Mouse (Mus musculus) fibroblast of lung, adult 2 months (primary cell): Measurements from ENCODE around the gene Skp1a.
"Not testable (repeated sequence)": the region's sequence is repeated elsewhere in the genome, so short reads cannot be mapped to it uniquely, and the experiment has no call there.

Experiments
- DNase-seq: peaks from one replicate; pipeline ENCODE4 v3.0.0-alpha.2; 2011; ENCODE audit warnings: low read depth

Gene Skp1a

GRCm38 (mm10) chr11:52231606-52232541 lies at the start of gene Skp1a:
Gene Skp1a, plus strand, starts transcription at chr11:52231995.
- DNase-seq: peak; percentile 58

GRCm38 (mm10) chr11:52196496-52197023 lies 35.2 kb upstream of the Skp1a start:
- not testable (repeated sequence) for DNase-seq

- no peak for DNase-seq
These were observed 17.9 kb upstream of the Skp1a start, which contains the start of gene Olfr1371 for GRCm38 (mm10) chr11:52213887-52214286. Gene Olfr1371, minus strand, starts transcription at chr11:52213987.

- DNase-seq: no peak
These were observed 11.5 kb upstream of the Skp1a start for GRCm38 (mm10) chr11:52220282-52220681.

- DNase-seq: not testable (repeated sequence)
These were observed 9.9 kb upstream of the Skp1a start for GRCm38 (mm10) chr11:52221921-52222320.

GRCm38 (mm10) chr11:52222891-52223290 lies 8.9 kb upstream of the Skp1a start:
- no peak for DNase-seq

GRCm38 (mm10) chr11:52223968-52224682 lies 7.7 kb upstream of the Skp1a start:
- no peak for DNase-seq

- DNase-seq: no peak
These were observed 5.7 kb upstream of the Skp1a start for GRCm38 (mm10) chr11:52225986-52226599.

GRCm38 (mm10) chr11:52227053-52227452 lies 4.7 kb upstream of the Skp1a start:
- no peak for DNase-seq

- no peak for DNase-seq
These were observed 4.1 kb upstream of the Skp1a start for GRCm38 (mm10) chr11:52227466-52228226.

- DNase-seq: no peak
These were observed 2.9 kb upstream of the Skp1a start for GRCm38 (mm10) chr11:52228722-52229448.

GRCm38 (mm10) chr11:52230694-52231093 lies 1.1 kb upstream of the Skp1a start:
- DNase-seq: no peak

GRCm38 (mm10) chr11:52233043-52233653 lies 1.4 kb downstream of the Skp1a start:
- no peak for DNase-seq

GRCm38 (mm10) chr11:52233906-52234305 lies 2.1 kb downstream of the Skp1a start:
- DNase-seq: no peak

GRCm38 (mm10) chr11:52234509-52234908 lies 2.7 kb downstream of the Skp1a start:
- no peak for DNase-seq

GRCm38 (mm10) chr11:52240898-52241542 lies 9.2 kb downstream of the Skp1a start:
- no peak for DNase-seq

GRCm38 (mm10) chr11:52249452-52249851 lies 17.7 kb downstream of the Skp1a start:
- no peak for DNase-seq

GRCm38 (mm10) chr11:52251770-52252169 lies 20.0 kb downstream of the Skp1a start:
- no peak for DNase-seq

- peak; percentile 92 for DNase-seq
These were observed 20.9 kb downstream of the Skp1a start for GRCm38 (mm10) chr11:52252692-52253091.
